Mouse (Mus musculus) heart, postnatal 0 days (tissue): ENCODE measurements at regions not wholly inside any gene's neighbourhood (a gene's known extent, or its start where the extent isn't known, plus 50 kb on each side); places are given as distances from the start of the nearest gene placed in this dataset.
A peak's percentile ranks its signal among the peaks of the same experiment; 100 is the strongest.

Experiments used
- ATAC-seq: fragments of 200-750 bp; cut with Nextera tagmentation; 2 replicates; pipeline ENCODE4 v1.8.0; 2017; ENCODE audit warnings: low read depth, moderate number of reproducible peaks, moderate library complexity; ENCODE audit not compliant: insufficient read depth
- DNase-seq: peaks from one replicate; pipeline ENCODE4 v3.0.0-alpha.2; 2016; ENCODE audit warnings: low spot score
- H3K27ac ChIP-seq: fragments of 300-500 bp; sonication (generic); 2 replicates; pipeline ENCODE4 v1.5.1; 2014; ENCODE audit warnings: low read depth, mild to moderate bottlenecking
- H3K27me3 ChIP-seq: fragments of 300-500 bp; sonication (generic); 2 replicates; pipeline ENCODE4 v1.6.1; 2014; ENCODE audit warnings: low read length, mixed read lengths; ENCODE audit not compliant: control insufficient read depth, insufficient read depth
- H3K36me3 ChIP-seq: fragments of 300-500 bp; sonication (generic); replicated peaks from 2 replicates; pipeline ENCODE4 v1.6.1; 2014; ENCODE audit warnings: low read length, mixed read lengths; ENCODE audit not compliant: control insufficient read depth, insufficient read depth
- H3K4me1 ChIP-seq: fragments of 300-500 bp; sonication (generic); 2 replicates; pipeline ENCODE4 v1.6.1; 2014; ENCODE audit warnings: antibody characterized with exemption; ENCODE audit not compliant: control insufficient read depth, insufficient read depth
- H3K4me2 ChIP-seq: fragments of 300-500 bp; sonication (generic); 2 replicates; pipeline ENCODE4 v1.6.1; 2014; ENCODE audit warnings: low read depth, mild to moderate bottlenecking, low read length, moderate library complexity
- H3K4me3 ChIP-seq: fragments of 300-500 bp; sonication (generic); 2 replicates; pipeline ENCODE4 v1.5.1; 2014; ENCODE audit warnings: low read depth, low read length
- H3K9ac ChIP-seq: fragments of 300-500 bp; sonication (generic); replicated peaks from 2 replicates; pipeline ENCODE4 v1.6.1; 2014; ENCODE audit warnings: low read depth, low read length, mixed read lengths
- H3K9me3 ChIP-seq: fragments of 300-500 bp; sonication (generic); replicated peaks from 2 replicates; pipeline ENCODE4 v1.6.1; 2016; ENCODE audit warnings: low read length; ENCODE audit not compliant: control insufficient read depth
- CTCF ChIP-seq: IDR thresholded peaks from 2 replicates; pipeline ENCODE4 v1.5.1; 2016; ENCODE audit warnings: antibody characterized with exemption, control low read depth, low read depth
- EP300 ChIP-seq: IDR thresholded peaks from 2 replicates; pipeline ENCODE4 v1.6.1; 2016; ENCODE audit warnings: antibody characterized with exemption, low read depth
- WGBS: fragments of 180-500 bp; shearing (Covaris S2); extraction: QIAGEN DNeasy Blood & Tissue Kit; methylation state at CpG from one replicate; pipeline ENCODE4 v1.1.7; 2014; 5-methylcytosine and 5-hydroxymethylcytosine counted together

DNA sequence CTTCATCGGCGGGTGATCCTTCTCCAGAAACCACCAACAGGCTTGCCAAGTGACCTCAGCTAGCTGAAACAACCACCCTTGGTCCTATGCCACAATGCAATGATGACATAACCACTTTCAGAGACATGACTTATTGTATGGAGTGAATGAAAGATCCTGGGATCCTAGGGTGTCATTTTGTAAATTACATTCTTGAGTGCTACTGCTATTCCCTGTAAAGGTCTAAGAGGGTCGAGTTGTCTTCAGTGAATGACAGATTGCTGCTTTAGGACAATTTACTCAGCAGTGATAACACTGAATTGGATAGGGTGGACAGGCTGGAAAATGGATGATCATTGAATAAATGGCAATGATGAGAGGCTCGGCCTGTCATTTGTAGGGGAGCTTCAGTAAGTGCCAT is 692.4 kb downstream of the Gm9008 start:
- H3K36me3 ChIP-seq, result no peaks in the 10 kb centered on the region
- DNase-seq, result no peak
- no peaks in the 10 kb centered on the region for H3K27me3 ChIP-seq
- H3K9me3 ChIP-seq, result no peaks in the 10 kb centered on the region
- TF ChIP-seq EP300, result no peak
- TF ChIP-seq CTCF, result no peak
- ATAC-seq, result no peak
- 74% methylated on average over 4 of the region's 4 CpGs for WGBS
- no peak overlapping the region for H3K27ac ChIP-seq
- H3K4me1 ChIP-seq, result no peaks in the 10 kb centered on the region
- no peak overlapping the region for H3K4me3 ChIP-seq
- H3K9ac ChIP-seq, result no peak overlapping the region
- H3K4me2 ChIP-seq, result no peak overlapping the region

DNA sequence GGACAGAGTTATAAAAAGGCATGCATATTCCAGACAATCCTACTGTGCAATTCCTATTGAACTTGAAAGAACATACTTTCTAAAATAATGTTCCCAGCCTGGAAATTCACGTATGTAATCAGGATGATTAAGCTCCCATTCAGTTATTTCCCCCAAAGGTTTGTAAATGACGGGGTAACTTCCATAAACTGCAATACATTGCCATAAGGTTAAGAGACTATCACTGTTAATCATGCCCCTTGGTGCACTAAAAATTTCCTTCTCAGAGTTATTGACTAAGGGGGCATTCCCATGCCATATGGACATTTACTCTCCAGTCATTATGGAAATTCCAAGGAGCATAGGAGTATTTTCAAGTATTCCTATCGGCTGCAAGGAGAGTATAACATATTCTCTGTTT is 697.6 kb downstream of the Gm9008 start:
- no peak for ATAC-seq
- Histone ChIP-seq H3K4me3 (no peak overlapping the region), H3K27ac (no peak overlapping the region), H3K4me2 (no peak overlapping the region), H3K4me1 (no peaks in the 10 kb centered on the region), H3K27me3 (no peaks in the 10 kb centered on the region), H3K36me3 (no peaks in the 10 kb centered on the region), H3K9ac (no peak overlapping the region), H3K9me3 (no peaks in the 10 kb centered on the region)
- TF ChIP-seq EP300 (no peak), CTCF (no peak)
- no peak for DNase-seq
- 59% methylated on average over 3 of the region's 3 CpGs for WGBS

DNA sequence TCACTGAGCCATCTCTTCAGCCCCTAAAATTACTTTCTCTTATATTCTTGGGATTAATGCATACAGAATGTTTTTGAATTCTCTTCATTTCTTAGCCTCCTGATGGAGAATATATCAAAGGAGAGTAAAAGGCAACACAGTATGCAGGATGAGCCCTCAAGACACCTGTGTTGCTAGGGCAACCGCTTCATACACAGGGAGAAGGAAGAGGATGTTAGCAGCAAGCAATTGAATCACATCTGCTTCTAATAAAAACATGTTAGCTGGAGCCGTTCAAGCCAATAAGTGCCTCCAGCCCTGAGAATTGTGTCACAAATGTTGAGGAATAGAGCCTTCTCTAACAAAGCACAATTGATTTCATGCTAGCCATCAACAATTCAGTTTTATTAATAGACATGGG is 698.0 kb downstream of the Gm9008 start:
- WGBS, result 66% methylated on average over 2 of the region's 2 CpGs
- H3K4me1 ChIP-seq, result no peaks in the 10 kb centered on the region
- no peaks in the 10 kb centered on the region for H3K27me3 ChIP-seq
- no peak overlapping the region for H3K4me2 ChIP-seq
- no peak overlapping the region for H3K9ac ChIP-seq
- DNase-seq (no peak), ATAC-seq (no peak)
- no peak overlapping the region for H3K4me3 ChIP-seq
- no peak overlapping the region for H3K27ac ChIP-seq
- no peaks in the 10 kb centered on the region for H3K9me3 ChIP-seq
- H3K36me3 ChIP-seq, result no peaks in the 10 kb centered on the region
- no peak for TF ChIP-seq EP300

DNA sequence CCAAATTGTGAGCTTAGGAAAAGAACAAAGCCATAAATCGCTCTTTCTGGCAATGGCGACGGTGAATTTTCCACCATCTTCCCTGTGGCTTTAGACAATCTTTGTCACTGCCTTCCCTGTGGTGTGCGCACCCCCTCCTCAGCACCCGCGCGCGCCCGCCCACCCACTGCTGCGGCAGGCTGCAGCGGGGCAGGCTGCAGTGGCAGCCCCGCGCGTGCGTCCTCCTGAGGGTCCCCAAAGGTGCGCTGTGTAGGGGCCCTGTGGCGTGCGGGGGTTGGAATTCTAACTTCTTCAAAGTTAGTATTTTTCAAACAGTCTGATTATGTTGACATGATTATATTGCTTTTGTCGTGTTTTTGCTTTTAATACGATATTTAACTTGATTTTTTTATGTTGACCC is 714.9 kb downstream of the Gm9008 start:
- H3K4me1 ChIP-seq, result no peaks in the 10 kb centered on the region
- H3K27ac ChIP-seq, result no peak overlapping the region
- no peaks in the 10 kb centered on the region for H3K36me3 ChIP-seq
- no peak for ATAC-seq
- no peak for TF ChIP-seq CTCF
- TF ChIP-seq EP300, result no peak
- H3K9ac ChIP-seq, result no peak overlapping the region
- H3K4me3 ChIP-seq, result no peak overlapping the region
- H3K4me2 ChIP-seq, result peak overlapping the region; percentile 34; the same call in 1 of the 2 replicates
- H3K27me3 ChIP-seq, result no peaks in the 10 kb centered on the region
- WGBS, result 46% methylated on average over 20 of the region's 20 CpGs
- no peaks in the 10 kb centered on the region for H3K9me3 ChIP-seq
- no peak for DNase-seq

DNA sequence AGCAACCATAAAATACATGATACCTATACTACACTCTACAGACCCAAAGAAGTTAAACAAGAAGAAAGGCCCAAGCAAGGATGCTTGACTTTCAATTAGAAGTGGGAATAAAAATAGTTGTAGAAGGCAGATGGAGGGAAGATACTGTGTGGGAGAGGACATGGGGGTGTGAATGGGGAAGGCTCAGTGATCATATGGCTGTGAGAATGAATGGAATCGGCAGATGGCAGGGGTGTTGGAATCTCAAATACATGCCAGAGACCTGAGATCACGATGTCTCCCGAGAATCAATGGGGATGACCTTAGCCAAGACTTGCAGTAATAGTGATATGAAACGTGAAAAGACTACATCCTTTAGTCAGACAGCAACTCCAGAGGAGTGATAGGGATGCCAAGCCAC is 734.5 kb downstream of the Gm9008 start:
- DNase-seq, result no peak
- Histone ChIP-seq H3K9ac (no peak overlapping the region), H3K27me3 (no peaks in the 10 kb centered on the region), H3K4me3 (no peak overlapping the region), H3K4me2 (no peak overlapping the region), H3K4me1 (no peaks in the 10 kb centered on the region), H3K36me3 (no peaks in the 10 kb centered on the region), H3K9me3 (no peaks in the 10 kb centered on the region), H3K27ac (no peak overlapping the region)
- WGBS, result 59% methylated on average over 4 of the region's 4 CpGs
- ATAC-seq, result no peak
- TF ChIP-seq CTCF (no peak), EP300 (no peak)

DNA sequence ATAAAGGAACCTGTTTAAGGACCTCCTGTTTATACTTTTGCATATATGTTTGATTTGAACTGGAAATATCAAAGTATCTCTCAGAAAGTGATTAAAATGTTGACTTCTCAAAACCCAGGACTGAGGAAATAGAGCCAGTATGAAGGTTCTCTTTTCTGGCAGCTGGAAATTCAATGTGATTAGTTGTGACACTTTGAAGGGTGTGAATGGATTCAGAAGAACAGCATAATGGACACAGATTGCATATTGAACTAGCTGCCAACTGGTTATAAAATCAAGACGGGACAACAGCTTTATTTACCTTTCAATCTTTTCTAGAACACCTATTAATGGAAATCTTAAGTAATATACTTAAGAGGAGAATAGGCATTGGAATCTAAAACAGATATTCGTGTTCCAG is 741.4 kb downstream of the Gm9008 start:
- no peak for ATAC-seq

More for the DNA sequence above, 741.4 kb downstream of the Gm9008 start:
- no peak for DNase-seq
- Histone ChIP-seq H3K27me3 (no peaks in the 10 kb centered on the region), H3K9ac (no peak overlapping the region), H3K4me3 (no peak overlapping the region), H3K27ac (no peak overlapping the region), H3K4me1 (no peaks in the 10 kb centered on the region), H3K9me3 (no peaks in the 10 kb centered on the region), H3K4me2 (no peak overlapping the region), H3K36me3 (no peaks in the 10 kb centered on the region)
- TF ChIP-seq EP300 (no peak), CTCF (no peak)
- 46% methylated on average over 2 of the region's 2 CpGs for WGBS
